Mouse (Mus musculus): ENCODE data around the gene Tmem159. TPM values are rescaled to one million over a fixed set of nuclear protein-coding genes. Genes with fewer than 3 reads are reported as not detected.

Tmem159 gene
- 27.1 and 27.4 TPM in 2 replicates for polyA plus RNA-seq (2016; fragmentation: Nextera tagmentation; extraction: Ambion mirVana)

GRCm38 (mm10) chr7:120102164-120102972 lies at the start of gene Tmem159:
TSS of gene Tmem159 (plus strand) at chr7:120102353.
- under 1% methylated on average over 41 of the region's 42 CpGs for WGBS
- H3K4me1 ChIP-seq: no peaks in the 10 kb centered on the region
- peak within 1 kb of the TSS; percentile 56 for H3K9ac ChIP-seq
- no peak within 1 kb of the TSS for H3K27ac ChIP-seq
- no peaks in the 10 kb centered on the region for H3K36me3 ChIP-seq
- peak within 1 kb of the TSS; percentile 77 for H3K4me2 ChIP-seq (replicated peaks)
- H3K4me3 ChIP-seq: peak within 1 kb of the TSS; percentile 61
- H3K27me3 ChIP-seq: no peaks in the 10 kb centered on the region
- peak; percentile 88 for ATAC-seq (ENCODE audit: insufficient number of reproducible peaks, insufficient read depth, low FRiP score, low TSS enrichment)
- no peaks in the 10 kb centered on the region for H3K9me3 ChIP-seq

GRCm38 (mm10) chr7:120054016-120054415 lies 48.1 kb upstream of the Tmem159 start:
- Histone ChIP-seq H3K36me3 (no peaks in the 10 kb centered on the region), H3K4me3 (no peak overlapping the region)

DNA sequence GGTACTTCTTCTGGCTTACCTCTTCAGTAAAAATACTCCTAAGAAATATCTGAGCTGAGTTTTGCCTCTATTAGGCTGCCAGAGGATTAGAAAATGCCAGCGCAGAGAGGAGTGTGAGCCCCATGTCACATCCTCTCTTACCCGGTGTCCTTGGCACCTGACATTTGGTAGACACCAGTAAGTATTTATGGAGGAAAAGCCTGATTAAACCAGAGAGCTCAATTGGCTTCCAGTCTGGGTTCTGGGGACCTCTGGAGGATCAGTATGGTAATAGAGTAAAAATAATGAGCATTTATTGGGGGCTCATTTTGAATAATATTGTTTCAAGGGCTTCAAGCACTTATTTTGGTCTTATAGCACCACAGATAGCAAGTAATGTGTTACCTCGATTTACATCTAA lies 46.7 kb upstream of the Tmem159 start:
- Histone ChIP-seq H3K9ac (no peak overlapping the region), H3K27ac (no peak overlapping the region), H3K4me1 (no peaks in the 10 kb centered on the region), H3K27me3 (no peaks in the 10 kb centered on the region), H3K4me2 (replicated peaks) (no peak overlapping the region), H3K9me3 (no peaks in the 10 kb centered on the region), H3K4me3 (no peak overlapping the region), H3K36me3 (no peaks in the 10 kb centered on the region)
- WGBS: 86% methylated on average over 3 of the region's 3 CpGs
- no peak for ATAC-seq (ENCODE audit: insufficient number of reproducible peaks, insufficient read depth, low FRiP score, low TSS enrichment)

More at GRCm38 (mm10) chr7:120054016-120054415, 48.1 kb upstream of the Tmem159 start:
- Histone ChIP-seq H3K4me1 (no peaks in the 10 kb centered on the region), H3K27ac (no peak overlapping the region), H3K27me3 (no peaks in the 10 kb centered on the region), H3K9me3 (no peaks in the 10 kb centered on the region), H3K4me2 (replicated peaks) (no peak overlapping the region), H3K9ac (no peak overlapping the region)
- ATAC-seq (ENCODE audit: insufficient number of reproducible peaks, insufficient read depth, low FRiP score, low TSS enrichment): no peak
- WGBS: 6% methylated on average over 2 of the region's 2 CpGs

- H3K36me3 ChIP-seq: no peaks in the 10 kb centered on the region
- no peaks in the 10 kb centered on the region for H3K9me3 ChIP-seq
- no peak overlapping the region for H3K9ac ChIP-seq
- H3K27me3 ChIP-seq: no peaks in the 10 kb centered on the region
- H3K27ac ChIP-seq: no peak overlapping the region
- H3K4me3 ChIP-seq: no peak overlapping the region
- no peak overlapping the region for H3K4me2 ChIP-seq (replicated peaks)
- no peak for ATAC-seq (ENCODE audit: insufficient number of reproducible peaks, insufficient read depth, low FRiP score, low TSS enrichment)
- no peaks in the 10 kb centered on the region for H3K4me1 ChIP-seq
- 85% methylated on average over 1 of the region's 1 CpGs for WGBS
Observed at GRCm38 (mm10) chr7:120064045-120064444, 38.1 kb upstream of the Tmem159 start.

- H3K9ac ChIP-seq: no peak overlapping the region
- H3K4me2 ChIP-seq (replicated peaks): no peak overlapping the region
- H3K4me3 ChIP-seq: no peak overlapping the region
- no peak for ATAC-seq (ENCODE audit: insufficient number of reproducible peaks, insufficient read depth, low FRiP score, low TSS enrichment)
- 83% methylated on average over 3 of the region's 3 CpGs for WGBS
- H3K27me3 ChIP-seq: no peaks in the 10 kb centered on the region
- no peaks in the 10 kb centered on the region for H3K4me1 ChIP-seq
- H3K27ac ChIP-seq: no peak overlapping the region
- no peaks in the 10 kb centered on the region for H3K36me3 ChIP-seq
- no peaks in the 10 kb centered on the region for H3K9me3 ChIP-seq
Observed at GRCm38 (mm10) chr7:120068114-120068513, 34.0 kb upstream of the Tmem159 start.

DNA sequence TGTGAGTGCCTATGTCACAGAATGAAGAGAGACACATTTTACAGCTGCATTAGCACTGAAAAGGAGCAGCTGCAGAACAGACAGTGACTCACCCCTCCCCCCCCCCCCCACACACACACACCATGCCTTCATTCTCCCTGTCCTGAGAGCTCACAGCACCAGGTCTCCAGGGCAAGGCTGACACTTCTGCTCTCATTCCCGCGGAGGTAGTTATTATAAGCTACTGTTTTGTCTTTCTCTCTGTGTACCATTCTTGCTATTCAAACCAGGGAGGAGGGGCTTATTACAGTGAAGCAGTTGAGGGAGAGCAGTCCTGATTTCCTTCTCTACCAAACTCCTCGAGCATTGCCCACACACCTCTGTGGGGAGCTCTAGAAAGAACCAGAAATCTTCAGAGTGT lies 33.0 kb upstream of the Tmem159 start:
- 29% methylated on average over 3 of the region's 3 CpGs for WGBS
- no peak overlapping the region for H3K9ac ChIP-seq
- no peak overlapping the region for H3K4me2 ChIP-seq (replicated peaks)
- no peaks in the 10 kb centered on the region for H3K27me3 ChIP-seq
- H3K4me1 ChIP-seq: no peaks in the 10 kb centered on the region
- H3K4me3 ChIP-seq: no peak overlapping the region
- no peaks in the 10 kb centered on the region for H3K36me3 ChIP-seq
- no peak; the same call in 1 of the 2 replicates for ATAC-seq (ENCODE audit: insufficient number of reproducible peaks, insufficient read depth, low FRiP score, low TSS enrichment)
- H3K27ac ChIP-seq: no peak overlapping the region
- no peaks in the 10 kb centered on the region for H3K9me3 ChIP-seq

- Histone ChIP-seq H3K27me3 (no peaks in the 10 kb centered on the region), H3K36me3 (no peaks in the 10 kb centered on the region), H3K4me2 (replicated peaks) (no peak overlapping the region), H3K9me3 (no peaks in the 10 kb centered on the region), H3K4me1 (no peaks in the 10 kb centered on the region), H3K27ac (no peak overlapping the region), H3K9ac (no peak overlapping the region), H3K4me3 (no peak overlapping the region)
- WGBS: 70% methylated on average over 3 of the region's 3 CpGs
- ATAC-seq (ENCODE audit: insufficient number of reproducible peaks, insufficient read depth, low FRiP score, low TSS enrichment): no peak
Observed at GRCm38 (mm10) chr7:120080177-120080576, 22.0 kb upstream of the Tmem159 start.

DNA sequence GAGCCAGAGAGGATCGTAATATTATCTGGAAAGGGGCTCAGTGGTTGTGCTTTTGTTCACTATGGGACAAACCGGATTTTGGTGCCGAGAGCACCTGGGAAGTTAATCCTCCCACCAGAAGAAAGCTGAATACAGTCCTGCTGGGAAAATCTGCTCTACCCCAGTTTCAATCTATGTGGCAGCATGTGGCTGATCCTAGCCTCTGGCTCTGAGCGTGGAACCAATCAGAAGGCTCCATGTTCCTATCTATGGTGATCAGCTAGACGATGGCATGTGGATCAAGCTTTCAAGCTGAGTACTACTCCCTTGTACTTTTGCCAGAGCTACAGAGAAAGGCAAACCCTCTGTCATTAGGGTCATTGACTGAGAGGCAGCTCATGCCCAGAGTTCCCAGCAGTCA lies 9.1 kb upstream of the Tmem159 start:
- H3K9me3 ChIP-seq: no peaks in the 10 kb centered on the region
- H3K4me1 ChIP-seq: no peaks in the 10 kb centered on the region
- no peak for ATAC-seq (ENCODE audit: insufficient number of reproducible peaks, insufficient read depth, low FRiP score, low TSS enrichment)
- no peak overlapping the region for H3K27ac ChIP-seq
- no peaks in the 10 kb centered on the region for H3K27me3 ChIP-seq
- WGBS: 15% methylated on average over 5 of the region's 5 CpGs
- H3K4me3 ChIP-seq: no peak overlapping the region
- no peaks in the 10 kb centered on the region for H3K36me3 ChIP-seq
- H3K9ac ChIP-seq: no peak overlapping the region
- no peak overlapping the region for H3K4me2 ChIP-seq (replicated peaks)

DNA sequence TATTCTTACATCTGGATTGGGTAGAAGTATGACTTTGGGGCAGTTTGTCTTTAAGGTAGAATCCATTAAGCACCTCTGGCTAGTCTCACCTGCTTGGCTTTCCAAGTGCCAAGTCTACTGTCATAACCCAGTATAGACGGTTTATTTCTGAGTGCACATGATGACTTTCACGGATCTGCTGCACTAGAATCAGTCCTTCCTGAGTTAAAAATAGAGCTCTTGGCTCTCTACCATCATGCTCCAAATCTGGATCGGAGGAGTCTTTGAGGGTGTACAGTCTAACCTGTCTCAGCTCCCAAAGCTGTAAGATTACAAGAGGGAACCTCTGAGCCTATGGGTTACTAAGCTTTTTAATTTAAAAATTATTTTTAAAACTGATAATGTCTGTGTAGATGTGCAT lies 7.9 kb upstream of the Tmem159 start:
- no peak for ATAC-seq (ENCODE audit: insufficient number of reproducible peaks, insufficient read depth, low FRiP score, low TSS enrichment)

DNA sequence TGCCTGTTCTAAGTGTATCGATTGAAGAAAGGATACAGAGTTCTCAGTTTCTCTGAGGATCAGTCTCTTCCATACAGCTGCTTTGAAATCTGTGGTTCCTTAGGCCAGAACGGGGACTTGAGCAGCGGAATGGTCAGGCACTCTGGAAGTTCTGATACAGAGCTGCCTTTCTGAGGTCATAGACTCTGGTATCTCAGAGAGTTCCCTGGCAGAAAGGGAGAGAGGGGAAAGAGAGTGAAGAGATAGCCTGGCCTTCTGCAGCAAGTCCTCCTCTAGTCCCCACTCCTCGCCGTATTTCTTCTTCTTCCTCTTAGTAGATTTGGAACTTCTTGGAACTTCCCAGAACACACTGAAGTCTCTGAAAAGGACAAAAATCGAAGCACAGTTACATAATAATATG lies 7.0 kb upstream of the Tmem159 start, which contains the start of gene Dnah3:
Gene Dnah3, minus strand, starts transcription at position 101 of the 400 bp plus-strand sequence.
- H3K4me3 ChIP-seq: no peak within 1 kb of the TSS
- no peaks in the 10 kb centered on the region for H3K9me3 ChIP-seq
- ATAC-seq (ENCODE audit: insufficient number of reproducible peaks, insufficient read depth, low FRiP score, low TSS enrichment): no peak
- H3K9ac ChIP-seq: no peak within 1 kb of the TSS
- H3K4me1 ChIP-seq: no peaks in the 10 kb centered on the region
- 85% methylated on average over 6 of the region's 6 CpGs for WGBS
- no peak within 1 kb of the TSS for H3K4me2 ChIP-seq (replicated peaks)
- H3K27me3 ChIP-seq: no peaks in the 10 kb centered on the region
- H3K36me3 ChIP-seq: no peaks in the 10 kb centered on the region
- H3K27ac ChIP-seq: no peak within 1 kb of the TSS

More for the DNA sequence above, 7.9 kb upstream of the Tmem159 start:
- H3K9me3 ChIP-seq: no peaks in the 10 kb centered on the region
- no peaks in the 10 kb centered on the region for H3K27me3 ChIP-seq
- H3K9ac ChIP-seq: no peak overlapping the region
- H3K4me1 ChIP-seq: no peaks in the 10 kb centered on the region
- no peak overlapping the region for H3K4me3 ChIP-seq
- H3K4me2 ChIP-seq (replicated peaks): no peak overlapping the region
- no peak overlapping the region for H3K27ac ChIP-seq
- WGBS: 90% methylated on average over 3 of the region's 3 CpGs
- H3K36me3 ChIP-seq: no peaks in the 10 kb centered on the region

- no peak overlapping the region for H3K9ac ChIP-seq
- H3K4me3 ChIP-seq: no peak overlapping the region
- ATAC-seq (ENCODE audit: insufficient number of reproducible peaks, insufficient read depth, low FRiP score, low TSS enrichment): 0 out of 2 replicates have a peak, but pooled peaks have one; percentile 13
- no peaks in the 10 kb centered on the region for H3K27me3 ChIP-seq
- H3K27ac ChIP-seq: no peak overlapping the region
- no peak overlapping the region for H3K4me2 ChIP-seq (replicated peaks)
- H3K36me3 ChIP-seq: no peaks in the 10 kb centered on the region
- 8% methylated on average over 7 of the region's 7 CpGs for WGBS
- no peaks in the 10 kb centered on the region for H3K9me3 ChIP-seq
- H3K4me1 ChIP-seq: no peaks in the 10 kb centered on the region
Observed at GRCm38 (mm10) chr7:120097845-120098244, 4.3 kb upstream of the Tmem159 start.

DNA sequence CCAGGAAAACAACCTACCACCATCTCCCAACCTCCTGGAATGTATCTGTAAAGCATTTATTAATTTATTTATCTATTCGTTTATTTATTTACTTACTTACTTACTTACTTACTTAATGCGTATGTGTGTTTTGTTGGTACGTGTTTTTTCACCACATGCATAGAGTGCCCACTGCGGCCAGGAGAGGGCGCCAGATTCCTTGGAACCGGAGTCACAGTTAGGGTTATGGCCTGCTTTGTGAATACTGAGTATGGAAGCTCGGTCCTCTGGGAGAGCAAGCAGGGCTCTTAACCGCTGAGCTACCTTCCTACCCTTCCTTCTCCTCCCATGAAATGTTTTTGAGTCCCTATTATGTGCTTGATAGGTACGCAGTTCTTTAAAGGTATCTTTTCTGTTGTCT lies 3.8 kb upstream of the Tmem159 start:
- H3K27ac ChIP-seq: no peak overlapping the region
- no peak overlapping the region for H3K9ac ChIP-seq
- no peak overlapping the region for H3K4me3 ChIP-seq
- H3K9me3 ChIP-seq: no peaks in the 10 kb centered on the region
- 18% methylated on average over 9 of the region's 9 CpGs for WGBS
- no peak overlapping the region for H3K4me2 ChIP-seq (replicated peaks)
- no peaks in the 10 kb centered on the region for H3K4me1 ChIP-seq
- ATAC-seq (ENCODE audit: insufficient number of reproducible peaks, insufficient read depth, low FRiP score, low TSS enrichment): no peak
- no peaks in the 10 kb centered on the region for H3K36me3 ChIP-seq
- H3K27me3 ChIP-seq: no peaks in the 10 kb centered on the region

All from embryonic facial prominence, embryonic 12.5 days (tissue).